Comparison of ENCODE assay signal across 9 mouse cellular contexts in the genomic region with DNA sequence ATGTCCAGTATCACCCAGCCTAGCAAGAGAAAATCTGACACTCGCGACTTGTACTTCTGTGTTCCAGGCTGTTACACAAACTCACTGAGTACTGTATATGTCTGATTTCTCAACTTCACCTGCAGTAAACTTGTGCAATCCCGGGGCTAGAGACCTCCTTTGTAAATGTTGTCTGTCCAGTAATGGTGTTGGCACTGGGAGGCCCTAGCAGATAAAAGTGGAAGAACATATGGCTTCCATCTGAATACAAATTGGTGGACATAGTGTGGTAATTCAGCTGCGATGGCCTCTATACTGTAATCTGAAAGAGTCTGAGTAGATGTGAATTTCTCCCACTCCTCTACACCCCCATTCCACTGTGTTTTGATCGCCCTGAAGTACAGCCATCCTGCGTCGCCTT.
DNase-seq lines count a peak whose midpoint lies in the region; ATAC-seq and TF ChIP-seq lines count a peak whose summit lies in the region.
"Had no signal": no experiment of that assay in that cellular context is flagged by ENCODE, and none has a peak within 500 bp of the region (broad histone marks: within the 10 kb centered on the region; RNA-seq: fewer than 3 reads in every experiment).

No protein-coding gene starts in this region.

- H3K9me3 ChIP-seq in hindbrain, postnatal 0 days (ENCODE audit: low read length), result no peaks in the 10 kb centered on the region
- H3K9me3 ChIP-seq in hindbrain, embryonic 14.5 days (ENCODE audit: control insufficient read depth, low read length), result no peaks in the 10 kb centered on the region
- H3K9me3 ChIP-seq in embryonic facial prominence, embryonic 13.5 days, result no peaks in the 10 kb centered on the region
- no peaks in the 10 kb centered on the region for H3K9me3 ChIP-seq in intestine, postnatal 0 days (ENCODE audit: control insufficient read depth)
- no peaks in the 10 kb centered on the region for H3K9me3 ChIP-seq in lung, embryonic 15.5 days

- H3K4me1 ChIP-seq in hindbrain, postnatal 0 days (ENCODE audit: insufficient read depth, low read length), result no peaks in the 10 kb centered on the region
- no peaks in the 10 kb centered on the region for H3K4me1 ChIP-seq in hindbrain, embryonic 14.5 days (replicated peaks; ENCODE audit: control insufficient read depth, insufficient read depth, low read length)
- peaks cover 9% of the 10 kb centered on the region for H3K4me1 ChIP-seq in embryonic facial prominence, embryonic 13.5 days
- H3K4me1 ChIP-seq in intestine, postnatal 0 days (replicated peaks; ENCODE audit: control insufficient read depth, insufficient read depth, low read length), result no peaks in the 10 kb centered on the region
- H3K4me1 ChIP-seq in lung, embryonic 15.5 days, result 0 out of 2 replicates have a peak, but pooled peaks cover 6% of the 10 kb centered on the region

- ATAC-seq in hindbrain, postnatal 0 days, result no peak
- no peak for ATAC-seq in hindbrain, embryonic 14.5 days (ENCODE audit: low FRiP score)
- ATAC-seq in embryonic facial prominence, embryonic 13.5 days (ENCODE audit: insufficient number of reproducible peaks, insufficient read depth, low FRiP score, low TSS enrichment, low read depth), result no peak
- peak; percentile 60 for ATAC-seq in intestine, postnatal 0 days
- ATAC-seq in lung, embryonic 15.5 days (ENCODE audit: borderline replicate concordance, extremely low read depth, low FRiP score, low TSS enrichment), result peak; percentile 67; the same call in 1 of the 2 replicates

- H3K4me2 ChIP-seq in hindbrain, postnatal 0 days (ENCODE audit: low read depth, low read length), result peak overlapping the region; percentile 35
- H3K4me2 ChIP-seq in hindbrain, embryonic 14.5 days (replicated peaks), result no peak overlapping the region
- peak overlapping the region; percentile 22; the same call in 1 of the 2 replicates for H3K4me2 ChIP-seq in embryonic facial prominence, embryonic 13.5 days
- H3K4me2 ChIP-seq in intestine, postnatal 0 days (replicated peaks; ENCODE audit: low read depth), result peak overlapping the region; percentile 24
- H3K4me2 ChIP-seq in lung, embryonic 15.5 days, result peak overlapping the region; percentile 37

- H3K27me3 ChIP-seq in hindbrain, postnatal 0 days (ENCODE audit: insufficient read depth, low read length), result no peaks in the 10 kb centered on the region
- no peaks in the 10 kb centered on the region for H3K27me3 ChIP-seq in hindbrain, embryonic 14.5 days (ENCODE audit: control insufficient read depth, insufficient read depth, low read length)
- no peaks in the 10 kb centered on the region for H3K27me3 ChIP-seq in embryonic facial prominence, embryonic 13.5 days
- H3K27me3 ChIP-seq in intestine, postnatal 0 days (replicated peaks; ENCODE audit: control insufficient read depth, insufficient read depth, low read length), result no peaks in the 10 kb centered on the region
- no peaks in the 10 kb centered on the region for H3K27me3 ChIP-seq in lung, embryonic 15.5 days

- TF ChIP-seq CTCF in hindbrain, postnatal 0 days (IDR thresholded peaks at IDR 0.05; ENCODE audit: low read depth), result no peak
- no peak for TF ChIP-seq CTCF in intestine, postnatal 0 days (IDR thresholded peaks at IDR 0.05; ENCODE audit: low read depth)

- H3K36me3 ChIP-seq in hindbrain, postnatal 0 days (ENCODE audit: insufficient read depth, low read length), result no peaks in the 10 kb centered on the region
- no peaks in the 10 kb centered on the region for H3K36me3 ChIP-seq in hindbrain, embryonic 14.5 days (replicated peaks; ENCODE audit: control insufficient read depth, insufficient read depth)
- no peaks in the 10 kb centered on the region for H3K36me3 ChIP-seq in embryonic facial prominence, embryonic 13.5 days
- H3K36me3 ChIP-seq in intestine, postnatal 0 days (ENCODE audit: control insufficient read depth, insufficient read depth), result no peaks in the 10 kb centered on the region
- H3K36me3 ChIP-seq in lung, embryonic 15.5 days, result no peaks in the 10 kb centered on the region

- H3K4me3 ChIP-seq in hindbrain, postnatal 0 days (ENCODE audit: low read length), result no peak overlapping the region
- H3K4me3 ChIP-seq in hindbrain, embryonic 14.5 days (replicated peaks; ENCODE audit: low read length), result no peak overlapping the region
- no peak overlapping the region for H3K4me3 ChIP-seq in embryonic facial prominence, embryonic 13.5 days
- no peak overlapping the region for H3K4me3 ChIP-seq in intestine, postnatal 0 days (ENCODE audit: low read depth, low read length)
- H3K4me3 ChIP-seq in lung, embryonic 15.5 days, result no peak overlapping the region

- 47% methylated on average over 7 of the region's 7 CpGs for WGBS in hindbrain, postnatal 0 days
- WGBS in hindbrain, embryonic 14.5 days, result 63% methylated on average over 7 of the region's 7 CpGs
- WGBS in embryonic facial prominence, embryonic 13.5 days, result 59% methylated on average over 7 of the region's 7 CpGs
- WGBS in intestine, postnatal 0 days, result 43% methylated on average over 7 of the region's 7 CpGs
- 38% methylated on average over 7 of the region's 7 CpGs for WGBS in lung, embryonic 15.5 days

- DNase-seq in hindbrain, postnatal 0 days (ENCODE audit: low spot score), result no peak
- DNase-seq in hindbrain, embryonic 14.5 days (ENCODE audit: low spot score), result no peak
- no peak for DNase-seq in frontal cortex, postnatal 10 days (ENCODE audit: low spot score in 2 of 2)
- DNase-seq in urinary bladder, postnatal 4 days (ENCODE audit: low spot score in 2 of 2), result no peak
- DNase-seq in frontal cortex, postnatal 14 days (ENCODE audit: low spot score in 2 of 2), result no peak
- DNase-seq: adrenal gland, postnatal 10 days had no signal

- no peak overlapping the region for H3K9ac ChIP-seq in hindbrain, postnatal 0 days (replicated peaks; ENCODE audit: low read length)
- H3K9ac ChIP-seq in hindbrain, embryonic 14.5 days, result no peak overlapping the region
- no peak overlapping the region for H3K9ac ChIP-seq in embryonic facial prominence, embryonic 13.5 days
- no peak overlapping the region for H3K9ac ChIP-seq in intestine, postnatal 0 days (ENCODE audit: low read depth, low read length)
- no peak overlapping the region for H3K9ac ChIP-seq in lung, embryonic 15.5 days

- no peak overlapping the region for H3K27ac ChIP-seq in hindbrain, postnatal 0 days
- H3K27ac ChIP-seq in hindbrain, embryonic 14.5 days, result no peak overlapping the region
- H3K27ac ChIP-seq in embryonic facial prominence, embryonic 13.5 days, result no peak overlapping the region
- H3K27ac ChIP-seq in intestine, postnatal 0 days (ENCODE audit: low read depth, low read length), result no peak overlapping the region
- H3K27ac ChIP-seq in lung, embryonic 15.5 days, result no peak overlapping the region

Comparison
In these comparisons a context has a peak if more than half of its experiments do, and no peak if none do; other contexts are left out.
1. ATAC-seq: peak in intestine, postnatal 0 days (single experiment) and lung, embryonic 15.5 days (single experiment); none in hindbrain, postnatal 0 days (single experiment), hindbrain, embryonic 14.5 days (single experiment) and embryonic facial prominence, embryonic 13.5 days (single experiment).